Mouse (Mus musculus): ENCODE measurements at regions not wholly inside any gene's neighbourhood (a gene's known extent, or its start where the extent isn't known, plus 50 kb on each side); places are given as distances from the start of the nearest gene placed in this dataset.

DNA sequence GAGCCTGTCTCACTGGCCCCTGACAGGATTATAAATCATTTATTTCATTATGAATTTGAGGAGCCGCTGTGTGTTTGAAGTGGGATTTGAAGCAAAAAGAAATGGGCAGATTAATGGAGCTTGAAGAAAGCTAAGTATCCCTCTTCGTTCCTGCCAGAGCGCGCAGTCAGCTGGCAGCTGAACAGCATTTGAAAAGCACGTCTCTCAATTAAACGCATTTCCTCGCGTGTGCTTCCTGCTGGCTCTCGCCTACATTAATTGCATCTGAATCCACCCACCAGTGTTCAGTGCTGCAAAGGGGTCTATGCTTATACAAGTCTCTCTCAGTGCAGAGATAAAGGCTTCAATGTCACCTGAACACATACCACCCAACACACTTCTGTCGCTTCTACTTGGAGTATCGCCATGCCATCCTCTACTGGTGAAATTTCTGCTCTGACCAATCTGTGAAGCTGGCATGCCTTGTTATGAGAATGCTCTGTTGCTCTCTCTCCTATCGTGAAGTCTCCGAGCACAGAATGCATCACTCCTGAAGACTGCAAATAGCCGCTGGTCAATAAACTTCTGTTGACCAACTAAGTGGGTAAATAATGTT lies 235.3 kb downstream of the Mycn start:
- DNase-seq (ENCODE audit: low spot score in 2 of 2): no peak

DNA sequence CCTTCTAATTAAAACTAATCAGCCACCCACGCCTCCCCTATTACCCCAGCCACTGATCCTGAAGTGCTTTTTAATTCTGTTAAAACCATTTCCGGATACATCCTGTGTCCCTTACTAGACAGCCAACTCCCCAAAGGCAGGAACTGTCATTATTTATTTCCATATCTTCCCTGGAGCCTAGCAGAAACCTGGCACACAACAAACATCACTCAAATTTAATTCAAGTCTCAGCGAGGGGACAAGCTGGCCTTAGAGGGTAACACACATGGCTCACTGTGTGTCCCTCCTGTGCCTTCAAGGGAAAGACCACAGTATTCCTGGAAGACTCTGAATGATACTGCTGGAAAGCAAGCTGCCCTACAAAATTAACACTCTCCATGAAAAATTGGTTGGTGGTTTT lies 240.0 kb downstream of the Mycn start:
- DNase-seq (ENCODE audit: low spot score in 2 of 2): no peak

DNA sequence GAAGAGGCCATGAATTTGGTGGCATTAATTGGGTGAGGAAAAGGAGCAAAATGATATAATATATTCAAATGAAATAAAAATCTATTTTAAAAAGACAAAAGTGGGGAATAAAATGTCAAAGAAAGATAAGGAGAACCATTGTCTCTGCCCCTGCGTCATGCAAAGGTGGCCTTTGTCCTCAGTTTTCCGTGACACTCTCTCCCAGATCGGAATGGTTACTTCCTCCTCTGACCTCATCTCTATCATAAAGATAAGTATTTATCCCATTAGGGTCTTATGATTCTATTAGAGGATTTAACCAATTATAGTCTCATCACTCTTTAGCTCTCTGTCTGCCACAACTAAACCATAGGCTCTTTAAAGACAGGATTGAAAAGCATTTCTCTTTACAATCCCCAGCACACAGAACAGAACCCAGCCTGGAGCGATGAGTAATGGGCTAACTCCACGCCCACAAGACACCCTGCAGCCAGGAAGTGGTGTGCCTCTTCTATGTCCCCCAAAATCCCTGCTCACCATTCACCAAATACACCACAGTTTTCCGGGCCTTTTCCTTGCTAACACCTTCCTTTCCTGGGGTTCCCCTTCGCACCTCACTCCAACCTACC lies 240.6 kb downstream of the Mycn start:
- DNase-seq (ENCODE audit: low spot score in 2 of 2): no peak

DNA sequence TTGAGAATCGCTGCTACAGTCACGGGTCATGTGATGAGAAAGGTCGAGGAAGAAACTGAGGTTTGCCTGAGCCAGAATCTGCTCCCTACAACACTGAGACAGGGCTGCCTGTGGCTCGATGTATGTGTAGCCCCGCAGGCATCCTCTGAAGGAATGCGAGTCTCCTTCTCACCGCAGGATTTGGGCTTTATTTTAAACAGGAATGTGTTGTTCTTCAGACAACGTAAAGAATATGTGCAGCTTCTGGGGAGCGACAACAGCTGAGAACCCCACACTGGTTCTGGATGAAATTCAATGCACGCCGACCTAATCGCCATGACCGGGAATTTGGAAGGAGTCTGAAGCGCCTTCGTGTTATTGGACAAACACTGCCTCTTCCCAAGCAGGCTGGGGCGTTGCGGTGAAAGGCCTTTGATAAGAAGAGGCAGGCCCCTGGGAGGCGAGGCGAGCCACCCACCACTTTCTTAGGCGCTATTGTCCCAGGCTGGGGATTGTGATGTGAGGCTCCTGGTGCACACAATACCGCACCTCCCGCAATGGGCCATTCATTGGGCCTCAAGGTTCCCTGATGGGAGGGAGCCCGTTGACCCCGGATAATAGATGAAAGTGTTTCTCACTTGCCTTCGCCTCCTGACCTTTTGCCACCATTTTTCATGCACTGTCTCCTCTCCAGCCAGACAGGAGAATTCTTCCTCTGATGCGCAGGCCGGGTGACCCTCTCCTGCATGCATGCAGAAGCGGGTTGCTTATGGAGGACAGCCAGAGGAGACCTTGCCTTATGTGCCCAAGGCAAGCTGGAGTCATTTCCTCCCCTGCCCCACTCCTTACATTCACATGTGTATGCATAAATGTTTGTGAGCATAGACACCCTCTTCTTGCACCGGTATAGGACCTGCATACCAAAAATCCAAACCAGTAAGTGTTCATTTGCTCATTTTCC lies 247.6 kb downstream of the Mycn start:
- no peak for DNase-seq (ENCODE audit: low spot score in 2 of 2)

DNA sequence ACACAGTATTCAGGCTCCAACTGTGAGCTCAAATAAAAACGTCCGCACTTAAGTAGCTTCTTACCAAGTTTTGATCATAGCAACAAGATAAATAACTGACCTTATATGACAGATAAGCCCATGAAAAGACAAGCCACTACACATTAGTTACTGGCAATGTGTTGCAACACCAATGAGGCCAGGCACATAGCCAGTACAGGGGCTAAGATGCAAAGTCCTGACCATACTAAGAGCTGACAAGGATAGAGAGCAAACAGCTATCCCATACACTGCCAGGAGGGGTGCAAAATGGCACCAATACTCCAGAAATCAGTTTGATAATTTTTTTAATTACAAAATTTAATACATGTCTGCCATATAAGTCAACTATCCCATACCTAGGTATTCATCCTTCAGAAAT lies 254.3 kb downstream of the Mycn start:
- DNase-seq (ENCODE audit: low spot score in 2 of 2): no peak

DNA sequence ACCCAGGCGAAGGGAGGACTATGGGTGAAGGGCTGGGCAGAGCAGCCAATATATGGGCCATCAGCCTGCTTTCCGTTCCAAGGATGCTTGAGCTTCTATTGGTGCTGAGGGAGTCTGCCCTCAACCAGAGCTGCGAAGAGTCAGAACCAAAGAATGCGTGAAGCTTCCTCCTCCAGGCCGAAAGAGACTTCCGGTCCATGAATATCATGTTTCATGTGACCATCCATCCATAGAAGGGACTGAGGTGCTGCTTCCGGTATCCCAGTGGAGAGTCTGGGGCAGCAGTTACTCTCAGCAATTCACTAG lies 256.5 kb downstream of the Mycn start:
- DNase-seq (ENCODE audit: low spot score in 2 of 2): no peak

DNA sequence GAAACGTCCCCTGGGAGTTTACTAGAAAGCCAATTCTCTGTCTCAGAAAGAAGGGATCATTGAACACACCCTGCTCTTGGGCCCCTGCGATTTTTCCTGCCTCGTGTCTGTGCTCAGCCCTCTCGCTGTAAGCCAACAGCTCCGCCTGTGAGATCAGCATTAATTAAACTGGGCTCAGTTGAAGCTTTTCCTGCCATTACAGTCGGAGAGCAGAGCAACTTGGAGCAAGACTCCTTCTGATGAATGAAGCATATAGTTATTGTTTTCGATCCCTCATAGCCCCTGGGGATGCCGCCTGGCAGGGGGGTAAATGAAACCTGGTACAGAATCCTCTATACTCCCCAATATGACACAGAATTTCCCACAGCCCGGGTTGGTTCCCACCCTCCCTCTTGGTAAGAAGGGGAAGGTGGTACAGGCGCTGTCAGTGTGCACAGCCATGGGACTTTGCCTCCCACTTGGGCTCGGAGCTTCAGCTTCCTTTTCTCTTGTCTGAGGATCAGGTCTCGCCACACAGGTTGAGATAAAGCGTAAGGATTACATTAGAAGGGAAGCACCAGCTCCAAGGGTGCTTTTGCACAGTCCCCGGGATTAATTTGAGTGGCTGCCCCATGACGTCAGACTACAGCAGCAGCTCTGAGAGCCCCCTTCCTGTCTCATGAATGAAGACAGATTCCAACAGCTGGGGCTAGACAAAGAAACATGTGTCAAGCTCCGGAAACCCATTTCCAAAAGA lies 257.1 kb downstream of the Mycn start:
- DNase-seq (ENCODE audit: low spot score in 2 of 2): no peak

DNA sequence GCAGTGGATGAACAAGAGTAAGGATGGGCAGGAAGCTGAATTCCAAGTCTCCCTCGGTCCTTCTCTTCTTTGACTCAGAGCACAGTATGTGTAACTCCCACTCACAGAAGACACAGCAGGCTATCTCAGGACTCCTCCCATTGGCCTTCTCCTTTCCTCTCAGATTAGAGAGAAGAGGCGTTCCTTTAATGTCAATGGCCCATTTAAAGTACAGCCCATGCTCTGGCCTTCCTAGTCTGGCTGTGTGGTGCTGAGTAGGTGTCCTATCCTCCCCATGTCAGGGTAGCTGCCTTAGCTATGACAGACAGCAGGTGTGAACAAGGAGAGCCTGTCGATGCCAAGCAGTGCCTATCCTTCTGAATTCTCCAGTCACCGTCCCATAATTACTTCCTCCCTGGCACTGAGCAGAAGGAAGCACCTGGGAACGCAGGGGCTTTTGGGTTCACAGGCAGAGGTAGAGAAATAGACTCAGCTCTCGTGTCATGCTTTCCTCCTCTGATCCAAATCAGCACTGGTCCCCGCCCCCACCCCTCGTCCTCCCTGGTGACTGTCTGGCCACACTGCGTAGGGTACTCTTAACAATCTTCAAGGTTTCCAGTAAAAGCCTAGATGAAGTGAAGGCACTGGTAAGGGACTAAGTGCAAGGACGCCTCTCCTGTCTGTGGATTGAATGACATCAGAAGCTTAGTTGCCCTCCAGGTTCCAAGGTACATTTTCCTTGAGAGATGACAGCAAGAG lies 257.8 kb downstream of the Mycn start:
- DNase-seq (ENCODE audit: low spot score in 2 of 2): no peak

DNA sequence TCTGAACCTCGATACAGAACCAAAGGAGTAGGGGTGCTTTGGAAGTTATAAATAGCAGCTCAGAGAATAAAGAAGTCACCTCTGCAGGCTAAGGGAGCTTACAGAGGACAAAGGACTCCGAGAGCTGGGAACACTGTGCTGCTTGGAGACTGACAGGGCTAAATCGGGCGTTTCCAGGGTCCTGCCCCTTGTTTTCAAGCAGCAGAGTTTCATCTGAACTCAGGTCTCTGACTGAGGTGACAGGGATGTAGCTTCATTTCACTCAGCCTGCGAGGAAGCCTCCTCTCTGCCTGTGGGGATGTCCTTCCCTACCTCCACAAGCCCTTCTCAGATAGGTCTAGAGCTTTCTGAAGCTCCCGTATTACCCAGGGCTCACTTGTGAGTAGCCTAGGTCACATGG lies 260.6 kb downstream of the Mycn start:
- no peak for DNase-seq (ENCODE audit: low spot score in 2 of 2)

DNA sequence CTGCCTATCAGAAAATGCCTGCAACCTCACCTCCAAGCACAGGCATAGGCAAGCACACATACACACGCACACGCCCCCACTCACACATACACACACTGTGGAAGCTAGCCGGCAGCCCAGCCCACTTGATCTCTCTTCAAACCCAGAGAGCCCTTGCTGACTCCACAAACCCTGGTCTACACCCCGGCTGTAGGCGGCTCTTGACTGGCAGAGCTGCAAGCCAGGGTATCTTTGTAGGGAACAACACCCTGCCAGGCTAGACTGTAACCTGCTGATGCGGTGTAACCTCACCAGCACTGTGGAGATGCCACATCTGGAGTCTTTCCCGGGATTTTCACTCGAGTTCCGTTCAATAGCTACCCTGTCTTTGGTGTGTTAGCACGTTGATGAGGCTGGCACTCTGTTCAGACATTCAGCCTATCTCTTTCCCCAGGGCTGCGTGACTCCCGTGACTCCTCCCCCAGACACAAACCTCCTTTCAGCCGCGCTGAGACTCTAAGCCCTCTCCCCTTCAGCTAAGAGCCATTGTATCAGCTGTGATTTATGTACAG lies 261.3 kb downstream of the Mycn start:
- no peak for DNase-seq (ENCODE audit: low spot score in 2 of 2)

DNA sequence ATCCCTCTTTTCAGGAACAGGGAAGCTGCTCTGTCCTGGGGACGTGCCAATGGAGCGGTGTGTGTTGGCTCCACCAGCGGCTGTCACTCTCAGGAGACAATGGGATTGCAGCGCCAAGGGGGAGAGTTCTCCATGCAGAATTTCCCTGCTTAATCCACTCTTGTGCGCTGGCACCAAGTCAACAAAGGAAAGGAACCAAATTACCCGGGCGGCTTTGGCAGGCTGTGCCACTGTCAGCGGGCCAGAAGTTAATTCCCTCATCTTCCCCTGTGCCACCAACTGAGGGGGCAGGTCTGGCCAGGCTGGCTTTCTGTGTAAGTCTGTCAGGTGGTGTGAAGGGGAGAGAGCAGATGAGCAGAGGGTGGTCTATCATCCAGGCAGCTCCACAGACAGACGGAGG lies 265.0 kb downstream of the Mycn start:
- DNase-seq (ENCODE audit: low spot score in 2 of 2): no peak

DNA sequence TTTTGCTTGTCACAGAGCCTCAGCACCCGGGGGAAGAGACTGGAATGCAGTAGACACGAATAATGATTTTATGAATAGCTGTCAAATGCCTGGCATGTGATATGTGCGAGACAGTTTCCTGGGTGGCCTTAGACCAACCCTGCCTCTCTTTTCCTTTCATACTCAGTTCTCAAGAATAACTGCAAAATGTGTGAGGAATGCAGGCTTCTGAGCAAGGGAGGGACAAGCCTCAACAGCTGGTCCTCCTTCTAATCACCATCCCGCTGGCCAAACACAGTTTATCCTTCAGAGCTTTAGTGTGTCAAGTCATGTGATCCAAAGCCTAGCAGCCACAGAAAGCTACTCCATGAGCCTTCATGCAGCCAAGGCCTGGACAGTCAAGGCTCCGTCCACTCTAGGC lies 271.8 kb downstream of the Mycn start:
- DNase-seq (ENCODE audit: low spot score in 2 of 2): no peak

DNA sequence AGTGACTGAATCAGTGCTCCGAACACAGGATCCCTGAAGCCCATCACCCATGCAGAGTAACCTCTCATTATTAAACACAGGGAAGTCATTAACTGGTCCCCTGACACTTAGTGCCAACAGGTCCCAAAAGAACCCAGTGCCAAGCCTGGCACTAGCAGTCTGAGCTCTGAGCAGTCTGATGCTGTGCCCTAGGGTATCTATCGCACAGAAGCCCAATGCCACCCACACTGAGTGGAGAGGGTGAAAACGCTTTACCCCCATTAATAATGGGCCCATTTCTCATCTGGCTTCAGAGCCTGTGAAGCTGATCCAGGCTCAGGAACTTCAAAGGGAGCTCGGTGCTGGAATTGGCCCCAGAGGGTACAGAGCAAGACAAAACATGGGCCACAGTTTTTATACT lies 272.8 kb downstream of the Mycn start:
- no peak for DNase-seq (ENCODE audit: low spot score in 2 of 2)

DNA sequence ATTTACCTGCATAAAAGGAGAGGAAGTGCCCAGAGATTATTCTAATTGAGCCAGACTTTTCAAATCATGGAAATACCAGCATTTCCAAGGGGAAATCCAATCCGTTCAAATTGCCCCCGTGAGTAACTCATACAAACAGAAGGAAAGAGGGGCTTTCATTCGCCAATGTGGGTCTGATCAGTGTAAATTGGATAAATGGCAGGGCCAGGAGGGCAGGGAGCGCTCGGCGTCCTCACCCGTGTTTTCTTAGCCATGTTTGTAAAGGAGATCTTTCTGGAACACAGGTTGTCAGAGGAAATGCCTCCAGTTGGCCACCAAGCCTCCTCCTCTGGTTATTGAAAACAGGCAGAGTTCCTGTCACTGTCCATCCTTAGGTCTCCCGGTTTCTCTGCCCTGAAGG lies 286.1 kb downstream of the Mycn start:
- no peak for DNase-seq (ENCODE audit: low spot score in 2 of 2)

DNA sequence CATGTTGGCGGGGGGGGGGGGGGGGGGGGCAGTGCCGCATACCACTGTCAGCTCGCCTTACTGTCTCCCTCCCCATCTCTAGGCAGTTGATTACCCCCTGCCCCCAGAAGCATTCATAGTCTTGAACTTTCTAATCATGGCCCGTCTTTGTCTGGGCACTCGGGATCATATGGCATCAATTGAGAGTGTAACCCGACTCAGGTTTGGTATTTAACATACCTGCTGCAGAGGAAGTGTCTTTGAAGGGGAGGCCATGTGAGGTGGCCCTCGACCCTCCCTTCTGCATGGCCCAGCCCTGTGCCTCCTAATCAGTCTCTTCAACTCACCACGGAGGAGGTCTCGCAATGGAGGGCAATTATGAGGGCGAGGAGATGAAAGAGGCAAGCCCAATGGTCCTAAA lies 286.5 kb downstream of the Mycn start:
- no peak for DNase-seq (ENCODE audit: low spot score in 2 of 2)

DNA sequence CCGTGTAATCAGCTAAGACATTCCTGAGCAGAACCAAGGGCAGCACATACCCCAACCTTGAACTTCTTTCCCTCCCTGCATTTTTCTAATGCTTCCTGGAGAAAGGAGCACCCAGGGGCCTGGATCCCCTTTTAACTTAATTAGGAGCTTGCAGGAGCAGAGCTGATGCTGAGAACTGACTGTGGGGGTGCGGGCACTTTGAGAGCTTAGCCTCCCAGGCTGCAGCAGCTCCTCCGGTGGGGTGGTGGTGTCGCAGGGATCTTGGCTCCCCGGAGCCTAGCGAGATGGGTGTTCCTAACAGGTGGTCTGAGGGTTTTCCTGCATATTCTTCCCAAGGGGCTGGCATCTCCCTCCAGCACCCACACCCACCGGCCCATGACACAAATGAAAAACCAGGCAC lies 289.4 kb downstream of the Mycn start:
- DNase-seq (ENCODE audit: low spot score in 2 of 2): no peak

DNA sequence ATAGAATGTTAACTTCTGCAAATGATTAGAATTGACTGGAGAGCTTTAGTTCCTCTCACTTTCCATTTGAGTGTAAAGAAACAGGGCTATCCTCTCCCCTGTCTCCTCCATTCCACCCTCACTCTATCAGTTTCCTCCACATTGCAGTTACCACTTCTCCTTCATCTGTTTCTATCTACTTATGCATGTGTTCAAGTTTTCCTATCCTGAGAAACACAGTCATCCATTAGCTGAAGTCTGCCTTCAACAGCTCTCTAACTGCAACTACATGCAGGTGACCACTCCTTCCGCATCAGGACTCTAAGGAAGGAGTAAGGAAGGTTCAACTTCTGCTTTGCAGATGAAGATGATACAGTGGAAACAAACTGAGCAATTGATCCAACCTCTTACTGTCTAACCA lies 291.4 kb downstream of the Mycn start:
- no peak for DNase-seq (ENCODE audit: low spot score in 2 of 2)

DNA sequence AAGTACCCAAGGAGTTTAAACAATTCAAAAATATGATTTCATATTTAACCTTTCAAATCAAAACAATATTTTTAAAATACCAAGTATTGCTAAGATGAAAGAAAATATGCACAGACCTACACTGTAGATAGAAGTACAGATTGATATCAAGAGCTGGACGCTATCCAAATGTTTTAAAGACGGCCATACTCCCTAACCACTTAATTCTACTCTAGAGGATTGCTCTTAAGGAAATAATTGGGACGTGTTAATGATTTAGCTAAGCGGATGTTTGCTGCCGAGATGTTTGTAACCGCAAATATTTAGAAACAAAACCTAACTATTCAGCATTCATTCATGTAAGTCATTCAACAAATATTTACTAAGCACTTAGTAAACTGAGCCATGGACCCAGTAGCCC lies 294.2 kb downstream of the Mycn start:
- DNase-seq (ENCODE audit: low spot score in 2 of 2): no peak

DNA sequence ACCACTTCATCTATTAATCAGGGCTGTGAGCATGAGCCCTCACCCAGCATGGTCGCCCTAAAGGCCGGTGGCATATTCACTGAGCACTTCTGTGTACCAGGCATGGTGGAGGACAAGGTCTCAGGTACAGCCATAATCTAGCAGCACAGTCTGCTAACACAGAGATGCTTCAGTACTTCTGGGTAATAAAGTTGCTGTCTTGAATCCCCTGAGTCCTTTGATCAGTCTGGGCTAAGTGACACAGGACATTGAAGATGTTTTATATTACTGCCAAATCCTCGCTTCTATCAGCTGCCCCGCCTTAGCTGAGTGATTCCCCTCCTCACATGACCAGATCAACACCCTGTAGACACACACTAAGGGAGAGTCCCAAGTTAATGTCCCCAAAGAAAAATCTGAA lies 296.5 kb downstream of the Mycn start:
- no peak for DNase-seq (ENCODE audit: low spot score in 2 of 2)

DNA sequence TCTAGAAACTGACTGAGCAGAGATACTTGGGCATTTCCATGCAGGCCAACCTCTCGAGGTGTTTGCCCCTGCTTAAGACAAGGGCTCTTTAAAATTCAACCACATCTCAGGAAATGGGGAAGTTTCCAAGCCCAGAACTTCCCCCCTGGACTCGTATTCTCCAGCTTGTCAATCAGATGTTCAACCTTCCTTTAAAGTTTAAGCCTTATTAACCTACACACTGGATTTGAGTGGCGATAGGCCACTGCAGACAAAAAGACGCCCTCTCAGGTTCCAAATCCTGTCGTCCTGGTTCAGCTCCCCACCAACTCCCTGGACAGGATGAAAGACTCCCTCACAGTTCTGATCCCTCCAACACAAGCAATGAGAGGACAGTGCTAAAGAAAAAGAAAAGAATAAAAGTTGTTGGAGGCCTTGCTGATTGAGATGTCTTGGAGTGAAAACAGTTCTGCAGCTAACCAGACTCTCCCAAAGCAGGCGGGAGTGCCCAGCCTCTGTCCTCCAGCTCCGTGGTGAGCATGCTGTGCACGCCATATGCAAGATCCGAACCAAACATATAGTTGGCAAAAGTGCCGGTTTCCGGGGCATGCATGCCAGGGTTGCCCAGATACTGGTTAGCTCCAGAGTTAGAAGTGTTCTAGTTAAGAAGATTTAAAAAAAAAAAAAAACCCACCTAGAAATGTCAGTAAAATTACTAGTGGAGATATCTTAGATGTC lies 298.3 kb downstream of the Mycn start:
- no peak for DNase-seq (ENCODE audit: low spot score in 2 of 2)

DNA sequence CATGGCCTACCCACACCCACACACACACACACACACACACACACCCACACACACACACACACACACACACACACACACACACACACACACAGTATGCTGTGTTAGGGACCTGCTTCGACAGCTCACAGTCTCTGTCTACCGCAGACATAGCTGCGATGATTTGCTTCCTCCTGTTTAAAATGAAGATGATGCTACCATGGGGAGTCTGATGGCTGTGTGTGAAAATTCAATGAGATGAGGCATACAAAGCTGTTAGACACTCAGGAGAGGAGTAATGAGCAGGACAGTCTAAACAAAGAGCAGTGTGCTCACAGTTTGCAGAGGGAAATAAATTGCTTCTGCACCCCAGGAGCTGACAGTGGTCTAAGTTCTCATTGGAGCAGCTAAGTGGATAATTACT lies 306.4 kb downstream of the Mycn start:
- DNase-seq (ENCODE audit: low spot score in 2 of 2): no peak

Measured in urinary bladder, postnatal 36 days (tissue).